Mouse (Mus musculus) heart, postnatal 0 days (tissue): ENCODE results near the gene Alpl.

Experiments used
- CTCF ChIP-seq: IDR thresholded peaks from 2 replicates; pipeline ENCODE4 v1.5.1; 2016; ENCODE audit warnings: antibody characterized with exemption, control low read depth, low read depth
- EP300 ChIP-seq: IDR thresholded peaks from 2 replicates; pipeline ENCODE4 v1.6.1; 2016; ENCODE audit warnings: antibody characterized with exemption, low read depth

GRCm38 (mm10) chr4:137697156-137697885 is 98.9 kb downstream of the Alpl start:
- no peak for TF ChIP-seq CTCF
- TF ChIP-seq EP300: no peak
